Mouse (Mus musculus) B cell, adult 62 days (primary cell): Measurements from ENCODE around the gene Fsd2. TPM values are rescaled to one million over a fixed set of nuclear protein-coding genes. Genes with fewer than 3 reads are reported as not detected.

Source experiments
- total RNA-seq: library from RNA; stranded (reverse); gene quantifications from 4 replicates; pipeline ENCODE4 v1.2.4, GENCODE M21; 2023

Fsd2 gene
- total RNA-seq: 0.52 to 0.72 TPM (median 0.53 TPM) in 3 of 4 replicates, not detected in the other

GRCm38 (mm10) chr7:81566892-81567291 lies at the start of gene Fsd2:
Gene Fsd2 (minus strand): TSS chr7:81566944.

GRCm38 (mm10) chr7:81571108-81571940 lies 4.6 kb upstream of the Fsd2 start, which contains the start of gene Whamm:
Gene Whamm (plus strand): TSS chr7:81571266.

GRCm38 (mm10) chr7:81498181-81498580 lies 68.6 kb downstream of the Fsd2 start, which contains the start of gene BC048679:
Gene BC048679 (minus strand): TSS chr7:81498281.

GRCm38 (mm10) chr7:81493331-81494021 lies 73.3 kb downstream of the Fsd2 start, which contains the start of gene Ap3b2:
Gene Ap3b2 (minus strand): TSS chr7:81493925.

Other genes starting within 250 kb of the Fsd2 start
- gene Rps17, start 221.7 kb downstream of the Fsd2 start, total RNA-seq: 1,669 to 1,834 TPM (median 1,740 TPM) in 4 replicates
- gene Cpeb1, start 111.5 kb downstream of the Fsd2 start, total RNA-seq: not detected in 4 replicates
- gene Ap3b2, start 73.0 kb downstream of the Fsd2 start, total RNA-seq: not detected in 4 replicates
- gene BC048679, start 68.7 kb downstream of the Fsd2 start, total RNA-seq: not detected in 4 replicates
- 28.5 to 29.8 TPM (median 28.8 TPM) in 4 replicates for gene Whamm, start 4.3 kb upstream of the Fsd2 start, total RNA-seq
- 2.0 TPM in 1 of 4 replicates, not detected in the others for gene Homer2, start 140.6 kb upstream of the Fsd2 start, total RNA-seq
- gene Ramac, start 196.0 kb upstream of the Fsd2 start, total RNA-seq: 43.3 to 48.4 TPM (median 46.0 TPM) in 4 replicates
- gene 3110040N11Rik, start 222.5 kb upstream of the Fsd2 start, total RNA-seq: 23.6 to 31.1 TPM (median 28.5 TPM) in 4 replicates